Mouse (Mus musculus) thymus, adult 2 months (tissue): ENCODE results near the gene Tmc8. TPM values are rescaled to one million over a fixed set of nuclear protein-coding genes. Genes with fewer than 3 reads are reported as not detected.

Experiments
- DNase-seq: peaks from one replicate; pipeline ENCODE4 v3.0.0; 2021
- H3K27ac ChIP-seq: fragments of 200-500 bp; 2 replicates; pipeline ENCODE4 v1.5.1; 2012; ENCODE audit warnings: low read length, control low read depth; ENCODE audit not compliant: control insufficient read depth, insufficient read depth
- H3K27me3 ChIP-seq: fragments of 200-500 bp; 2 replicates; pipeline ENCODE4 v1.6.1; 2012; ENCODE audit warnings: mild to moderate bottlenecking, low read length, moderate library complexity, mixed read lengths; ENCODE audit not compliant: control insufficient read depth, insufficient read depth
- H3K36me3 ChIP-seq: fragments of 200-500 bp; 2 replicates; pipeline ENCODE4 v1.6.1; 2012; ENCODE audit warnings: mild to moderate bottlenecking, low read length, moderate library complexity; ENCODE audit not compliant: control insufficient read depth, insufficient read depth
- H3K4me1 ChIP-seq: fragments of 200-500 bp; replicated peaks from 2 replicates; pipeline ENCODE4 v1.6.1; 2012; ENCODE audit warnings: low read length; ENCODE audit not compliant: control insufficient read depth, insufficient read depth
- H3K4me3 ChIP-seq: fragments of 200-500 bp; 2 replicates; pipeline ENCODE4 v1.5.1; 2012; ENCODE audit warnings: mild to moderate bottlenecking, low read length, control low read depth, moderate library complexity; ENCODE audit not compliant: control insufficient read depth, insufficient read depth
- CTCF ChIP-seq: fragments of 200-500 bp; IDR thresholded peaks from 2 replicates; pipeline ENCODE4 v1.5.1; 2012; ENCODE audit warnings: mild to moderate bottlenecking, control low read depth, low read length, moderate library complexity, borderline replicate concordance; ENCODE audit not compliant: control insufficient read depth, poor library complexity, insufficient read depth; ENCODE audit errors: extremely low read depth
- POLR2A ChIP-seq: fragments of 200-500 bp; IDR thresholded peaks from 2 replicates; pipeline ENCODE4 v1.6.1; 2012; ENCODE audit warnings: mild to moderate bottlenecking, low read length, control low read depth, moderate library complexity; ENCODE audit not compliant: control insufficient read depth, poor library complexity, insufficient read depth; ENCODE audit errors: extremely low read depth
- WGBS: fragments of 180-500 bp; shearing (Covaris S2); methylation state at CpG from one replicate; pipeline ENCODE4 v1.1.7; 2018; 5-methylcytosine and 5-hydroxymethylcytosine counted together
- polyA plus RNA-seq: library from polyadenylated mRNA; depleted of rRNA; stranded (reverse); fragments of >200 nt; gene quantifications from 2 replicates; pipeline ENCODE4 v1.2.3, GENCODE M21; 2012; rRNA removed

Gene Tmc8
- polyA plus RNA-seq, 1 experiment: 388 TPM

GRCm38 (mm10) chr11:117839021-117839420 is 57.1 kb downstream of the Tmc8 start:
- no peak for DNase-seq
- Histone ChIP-seq H3K27ac (no peak overlapping the region), H3K36me3 (no peaks in the 10 kb centered on the region), H3K4me1 (no peaks in the 10 kb centered on the region; the same call in 1 of the 2 replicates), H3K27me3 (no peaks in the 10 kb centered on the region), H3K4me3 (no peak overlapping the region)
- WGBS: 100% methylated on average over 1 of the region's 1 CpGs
- TF ChIP-seq CTCF (no peak), POLR2A (no peak)

- Histone ChIP-seq H3K36me3 (no peaks in the 10 kb centered on the region), H3K27ac (no peak overlapping the region), H3K4me3 (no peak overlapping the region), H3K4me1 (no peaks in the 10 kb centered on the region; the same call in 1 of the 2 replicates), H3K27me3 (no peaks in the 10 kb centered on the region)
- 72% methylated on average over 1 of the region's 1 CpGs for WGBS
- TF ChIP-seq CTCF (no peak), POLR2A (no peak)
- DNase-seq: no peak
These were observed 59.0 kb downstream of the Tmc8 start for GRCm38 (mm10) chr11:117840910-117841309.

Other genes starting within 250 kb of the Tmc8 start
- gene Tnrc6c, start 127.8 kb upstream of the Tmc8 start, polyA plus RNA-seq: 75.0 and 89.7 TPM in 2 replicates
- 201 and 217 TPM in 2 replicates for gene Tmc6, start 122 bp downstream of the Tmc8 start, polyA plus RNA-seq
- gene 6030468B19Rik, start 15.6 kb downstream of the Tmc8 start, polyA plus RNA-seq: 1.7 and 1.8 TPM in 2 replicates
- 0.06 TPM in 1 of 2 replicates, not detected in the other for gene Gm20708, start 27.6 kb downstream of the Tmc8 start, polyA plus RNA-seq
- gene Syngr2, start 27.6 kb downstream of the Tmc8 start, polyA plus RNA-seq: 286 and 322 TPM in 2 replicates
- gene Afmid, start 43.8 kb downstream of the Tmc8 start, polyA plus RNA-seq: 17.7 and 18.2 TPM in 2 replicates
- gene Tk1, start 44.0 kb downstream of the Tmc8 start, polyA plus RNA-seq: 130 and 167 TPM in 2 replicates
- gene Birc5, start 67.2 kb downstream of the Tmc8 start, polyA plus RNA-seq: 75.4 and 87.2 TPM in 2 replicates
- gene Tmem235, start 78.7 kb downstream of the Tmc8 start, polyA plus RNA-seq: 0.05 TPM in 1 of 2 replicates, not detected in the other
- 15.3 and 16.9 TPM in 2 replicates for gene Tha1, start 91.4 kb downstream of the Tmc8 start, polyA plus RNA-seq
- gene Socs3, start 188.0 kb downstream of the Tmc8 start, polyA plus RNA-seq: 44.3 and 45.7 TPM in 2 replicates
- 89.1 and 89.5 TPM in 2 replicates for gene Pgs1, start 204.2 kb downstream of the Tmc8 start, polyA plus RNA-seq